Mouse (Mus musculus): ENCODE measurements at regions not wholly inside any gene's neighbourhood (a gene's known extent, or its start where the extent isn't known, plus 50 kb on each side); places are given as distances from the start of the nearest gene placed in this dataset.

GRCm38 (mm10) chr11:24333111-24333510 is 255.3 kb downstream of the Bcl11a start:
- DNase-seq (ENCODE audit: low spot score in 2 of 2): no peak
- intact Hi-C loops (cut with DNase I): no loop called here

- intact Hi-C loops (cut with DNase I): no loop called here
These were observed 257.4 kb downstream of the Bcl11a start for GRCm38 (mm10) chr11:24335256-24335655.

GRCm38 (mm10) chr11:24338111-24338510 is 260.3 kb downstream of the Bcl11a start:
- DNase-seq (ENCODE audit: low spot score in 2 of 2): no peak
- intact Hi-C loops (cut with DNase I): no loop called here

More at GRCm38 (mm10) chr11:24335256-24335655, 257.4 kb downstream of the Bcl11a start:
- no peak for DNase-seq (ENCODE audit: low spot score in 2 of 2)

GRCm38 (mm10) chr11:24339061-24339460 is 261.2 kb downstream of the Bcl11a start:
- intact Hi-C loops (cut with DNase I): no loop called here

GRCm38 (mm10) chr11:24340677-24341076 is 262.8 kb downstream of the Bcl11a start:
- intact Hi-C loops (cut with DNase I): no loop called here
- no peak for DNase-seq (ENCODE audit: low spot score in 2 of 2)

More at GRCm38 (mm10) chr11:24339061-24339460, 261.2 kb downstream of the Bcl11a start:
- no peak for DNase-seq (ENCODE audit: low spot score in 2 of 2)

GRCm38 (mm10) chr11:24341650-24342049 is 263.8 kb downstream of the Bcl11a start:
- DNase-seq (ENCODE audit: low spot score in 2 of 2): no peak
- intact Hi-C loops (cut with DNase I): no loop called here

- intact Hi-C loops (cut with DNase I): no loop called here
- DNase-seq (ENCODE audit: low spot score in 2 of 2): no peak
These were observed 264.3 kb downstream of the Bcl11a start for GRCm38 (mm10) chr11:24342176-24342575.

- DNase-seq (ENCODE audit: low spot score in 2 of 2): no peak
- intact Hi-C loops (cut with DNase I): no loop called here
These were observed 264.9 kb downstream of the Bcl11a start for GRCm38 (mm10) chr11:24342732-24343131.

GRCm38 (mm10) chr11:24347225-24347624 is 269.4 kb downstream of the Bcl11a start:
- intact Hi-C loops (cut with DNase I): no loop called here
- DNase-seq (ENCODE audit: low spot score in 2 of 2): no peak

- no peak for DNase-seq (ENCODE audit: low spot score in 2 of 2)
- intact Hi-C loops (cut with DNase I): no loop called here
These were observed 270.9 kb downstream of the Bcl11a start for GRCm38 (mm10) chr11:24348741-24349140.

GRCm38 (mm10) chr11:24349967-24350643 is 272.2 kb downstream of the Bcl11a start:
- intact Hi-C loops (cut with DNase I): no loop called here
- no peak for DNase-seq (ENCODE audit: low spot score in 2 of 2)

GRCm38 (mm10) chr11:24350839-24351238 is 273.0 kb downstream of the Bcl11a start:
- DNase-seq (ENCODE audit: low spot score in 2 of 2): no peak
- intact Hi-C loops (cut with DNase I): no loop called here

- intact Hi-C loops (cut with DNase I): no loop called here
- no peak for DNase-seq (ENCODE audit: low spot score in 2 of 2)
These were observed 274.2 kb downstream of the Bcl11a start for GRCm38 (mm10) chr11:24352071-24352470.

GRCm38 (mm10) chr11:24353056-24353455 is 275.2 kb downstream of the Bcl11a start:
- peak; percentile 27 to 38 for DNase-seq (ENCODE audit: low spot score in 2 of 2)
- intact Hi-C loops (cut with DNase I): no loop called here

GRCm38 (mm10) chr11:24357388-24357787 is 279.5 kb downstream of the Bcl11a start:
- DNase-seq (ENCODE audit: low spot score in 2 of 2): no peak
- intact Hi-C loops (cut with DNase I): no loop called here

- intact Hi-C loops (cut with DNase I): no loop called here
- DNase-seq (ENCODE audit: low spot score in 2 of 2): no peak
These were observed 281.2 kb downstream of the Bcl11a start for GRCm38 (mm10) chr11:24359086-24359485.

- intact Hi-C loops (cut with DNase I): no loop called here
- no peak for DNase-seq (ENCODE audit: low spot score in 2 of 2)
These were observed 284.3 kb downstream of the Bcl11a start for GRCm38 (mm10) chr11:24361998-24362687.

GRCm38 (mm10) chr11:24362688-24363035 is 284.8 kb downstream of the Bcl11a start:
- intact Hi-C loops (cut with DNase I): no loop called here
- no peak for DNase-seq (ENCODE audit: low spot score in 2 of 2)

GRCm38 (mm10) chr11:24363418-24364364 is 285.8 kb downstream of the Bcl11a start:
- DNase-seq (ENCODE audit: low spot score in 2 of 2): no peak
- intact Hi-C loops (cut with DNase I): no loop called here

Data from left cerebral cortex, postnatal 14 days (tissue).